Mouse (Mus musculus) intestine, embryonic 16.5 days (tissue): ENCODE measurements around the gene Taf15. TPM values are rescaled to one million over a fixed set of nuclear protein-coding genes. Genes with fewer than 3 reads are reported as not detected.

Experiments used
- ATAC-seq: fragments of 200-750 bp; cut with Nextera tagmentation; 2 replicates; pipeline ENCODE4 v1.8.0; 2017; ENCODE audit warnings: moderate TSS enrichment, moderate library complexity
- H3K27ac ChIP-seq: fragments of 300-500 bp; sonication (generic); 2 replicates; pipeline ENCODE4 v1.5.1; 2014; ENCODE audit warnings: mild to moderate bottlenecking, low read length
- H3K27me3 ChIP-seq: fragments of 300-500 bp; sonication (generic); replicated peaks from 2 replicates; pipeline ENCODE4 v1.6.1; 2014; ENCODE audit warnings: low read length, control low read depth, mixed read lengths; ENCODE audit not compliant: control insufficient read depth, insufficient read depth
- H3K36me3 ChIP-seq: fragments of 300-500 bp; sonication (generic); 2 replicates; pipeline ENCODE4 v1.6.1; 2014; ENCODE audit warnings: low read length, control low read depth; ENCODE audit not compliant: control insufficient read depth, insufficient read depth
- H3K4me1 ChIP-seq: fragments of 300-500 bp; sonication (generic); 2 replicates; pipeline ENCODE4 v1.6.1; 2014; ENCODE audit warnings: low read length, control low read depth, mixed read lengths; ENCODE audit not compliant: control insufficient read depth, insufficient read depth
- H3K4me2 ChIP-seq: fragments of 300-500 bp; sonication (generic); 2 replicates; pipeline ENCODE4 v1.6.1; 2014; ENCODE audit warnings: low read depth, low read length, control low read depth
- H3K4me3 ChIP-seq: fragments of 300-500 bp; sonication (generic); 2 replicates; pipeline ENCODE4 v1.5.1; 2014; ENCODE audit warnings: mild to moderate bottlenecking, low read length
- H3K9ac ChIP-seq: fragments of 300-500 bp; sonication (generic); 2 replicates; pipeline ENCODE4 v1.6.1; 2014; ENCODE audit warnings: low read depth, low read length
- H3K9me3 ChIP-seq: fragments of 300-500 bp; sonication (generic); 2 replicates; pipeline ENCODE4 v1.6.1; 2016; ENCODE audit warnings: low read length, control low read depth; ENCODE audit not compliant: control insufficient read depth
- WGBS: fragments of 180-500 bp; shearing (Covaris S2); extraction: QIAGEN DNeasy Blood & Tissue Kit; methylation state at CpG from one replicate; pipeline ENCODE4 v1.1.7; 2014; 5-methylcytosine and 5-hydroxymethylcytosine counted together
- polyA plus RNA-seq: library from polyadenylated mRNA; unstranded; fragments of >200 nt; fragmentation: Nextera tagmentation; extraction: Ambion mirVana; gene quantifications from 2 replicates; pipeline ENCODE4 v1.2.1, GENCODE M21; 2015

The Taf15 gene
- polyA plus RNA-seq, 1 experiment from 2014 or later = 10.0 TPM

- Histone ChIP-seq H3K4me3 (no peak overlapping the region), H3K9me3 (no peaks in the 10 kb centered on the region), H3K4me2 (no peak overlapping the region), H3K9ac (no peak overlapping the region), H3K27ac (no peak overlapping the region), H3K27me3 (no peaks in the 10 kb centered on the region), H3K36me3 (no peaks in the 10 kb centered on the region), H3K4me1 (peaks cover 41% of the 10 kb centered on the region)
- WGBS = 83% methylated on average over 10 of the region's 10 CpGs
- ATAC-seq = no peak
These were observed 21.6 kb upstream of the Taf15 start for GRCm38 (mm10) chr11:83451281-83451680.

GRCm38 (mm10) chr11:83454548-83454947 lies 18.3 kb upstream of the Taf15 start:
- H3K27me3 ChIP-seq = no peaks in the 10 kb centered on the region
- 0 out of 2 replicates have a peak overlapping the region, but pooled peaks have one; percentile 12 for H3K4me2 ChIP-seq
- H3K9ac ChIP-seq = no peak overlapping the region
- no peak overlapping the region for H3K4me3 ChIP-seq
- H3K4me1 ChIP-seq = peaks cover 34% of the 10 kb centered on the region
- 4% methylated on average over 4 of the region's 4 CpGs for WGBS
- no peaks in the 10 kb centered on the region for H3K36me3 ChIP-seq
- peak overlapping the region; percentile 73 for H3K27ac ChIP-seq
- no peaks in the 10 kb centered on the region for H3K9me3 ChIP-seq
- peak; percentile 88 for ATAC-seq

DNA sequence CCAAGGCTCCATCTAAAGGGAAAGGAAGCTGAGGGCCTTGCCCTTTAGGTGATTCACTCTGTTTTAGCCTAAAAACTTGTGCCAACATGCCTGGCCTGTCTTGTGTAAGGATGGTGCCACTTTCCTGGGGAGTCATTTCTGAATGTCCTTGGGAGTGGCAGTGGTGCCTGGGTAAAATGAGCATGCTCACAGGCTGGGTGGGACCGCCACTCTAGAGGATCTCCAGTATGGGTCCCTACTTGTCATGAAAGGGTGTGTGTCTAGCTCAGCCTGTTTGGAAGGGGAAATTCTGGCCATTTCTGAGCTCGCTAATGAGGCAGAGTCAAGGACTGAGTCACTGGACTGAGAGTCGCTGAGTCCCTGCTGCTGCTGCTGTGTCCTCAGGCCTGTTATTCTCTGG lies 17.3 kb upstream of the Taf15 start:
- Histone ChIP-seq H3K36me3 (no peaks in the 10 kb centered on the region), H3K27me3 (no peaks in the 10 kb centered on the region), H3K4me1 (peaks cover 34% of the 10 kb centered on the region), H3K9me3 (no peaks in the 10 kb centered on the region), H3K27ac (peak overlapping the region; percentile 50; the same call in 1 of the 2 replicates), H3K9ac (no peak overlapping the region), H3K4me2 (no peak overlapping the region), H3K4me3 (no peak overlapping the region)
- WGBS = 74% methylated on average over 3 of the region's 3 CpGs
- no peak for ATAC-seq

- WGBS = 45% methylated on average over 7 of the region's 7 CpGs
- no peak overlapping the region for H3K27ac ChIP-seq
These were observed 15.6 kb upstream of the Taf15 start for GRCm38 (mm10) chr11:83457257-83457656.

GRCm38 (mm10) chr11:83457912-83458601 lies 14.8 kb upstream of the Taf15 start:
- H3K4me2 ChIP-seq = no peak overlapping the region
- no peak for ATAC-seq
- 32% methylated on average over 9 of the region's 9 CpGs for whole genome bisulfite sequencing

More at GRCm38 (mm10) chr11:83457257-83457656, 15.6 kb upstream of the Taf15 start:
- Histone ChIP-seq H3K4me3 (no peak overlapping the region), H3K9ac (no peak overlapping the region), H3K9me3 (no peaks in the 10 kb centered on the region), H3K4me1 (peaks cover 35% of the 10 kb centered on the region), H3K4me2 (no peak overlapping the region), H3K27me3 (no peaks in the 10 kb centered on the region; the same call in 1 of the 2 replicates), H3K36me3 (no peaks in the 10 kb centered on the region)
- ATAC-seq = no peak

GRCm38 (mm10) chr11:83461462-83462027 lies 11.3 kb upstream of the Taf15 start:
- no peak overlapping the region for H3K4me3 ChIP-seq
- H3K9ac ChIP-seq = no peak overlapping the region
- no peaks in the 10 kb centered on the region for H3K9me3 ChIP-seq
- H3K36me3 ChIP-seq = no peaks in the 10 kb centered on the region
- peaks cover 5% of the 10 kb centered on the region; the same call in 1 of the 2 replicates for H3K27me3 ChIP-seq
- H3K4me1 ChIP-seq = peaks cover 13% of the 10 kb centered on the region
- no peak overlapping the region for H3K4me2 ChIP-seq
- 74% methylated on average over 10 of the region's 10 CpGs for WGBS
- no peak for ATAC-seq
- H3K27ac ChIP-seq = no peak overlapping the region

More at GRCm38 (mm10) chr11:83457912-83458601, 14.8 kb upstream of the Taf15 start:
- Histone ChIP-seq H3K4me1 (peaks cover 32% of the 10 kb centered on the region), H3K36me3 (no peaks in the 10 kb centered on the region), H3K9ac (no peak overlapping the region), H3K4me3 (no peak overlapping the region), H3K9me3 (no peaks in the 10 kb centered on the region), H3K27ac (0 out of 2 replicates have a peak overlapping the region, but pooled peaks have one; percentile 17), H3K27me3 (no peaks in the 10 kb centered on the region; the same call in 1 of the 2 replicates)

- ATAC-seq = peak; percentile 70
- H3K36me3 ChIP-seq = no peaks in the 10 kb centered on the region
- WGBS = under 1% methylated on average over 42 of the region's 42 CpGs
- H3K27me3 ChIP-seq = peaks cover 5% of the 10 kb centered on the region; the same call in 1 of the 2 replicates
- peak within 1 kb of the TSS; percentile 69 for H3K4me3 ChIP-seq
- H3K9ac ChIP-seq = peak within 1 kb of the TSS; percentile 72
- H3K27ac ChIP-seq = no peak within 1 kb of the TSS
- no peaks in the 10 kb centered on the region for H3K9me3 ChIP-seq
- peaks cover 7% of the 10 kb centered on the region for H3K4me1 ChIP-seq
- H3K4me2 ChIP-seq = peak within 1 kb of the TSS; percentile 96
These were observed 10.1 kb upstream of the Taf15 start, which contains the start of gene Mmp28 for GRCm38 (mm10) chr11:83462711-83463244. Mmp28 (minus strand) TSS chr11:83463071.

GRCm38 (mm10) chr11:83465976-83466375 lies 6.9 kb upstream of the Taf15 start:
- no peak for ATAC-seq
- Histone ChIP-seq H3K9ac (no peak overlapping the region), H3K4me2 (no peak overlapping the region), H3K9me3 (no peaks in the 10 kb centered on the region), H3K36me3 (no peaks in the 10 kb centered on the region), H3K27me3 (peaks cover 5% of the 10 kb centered on the region; the same call in 1 of the 2 replicates), H3K4me1 (peaks cover 2% of the 10 kb centered on the region; the same call in 1 of the 2 replicates), H3K4me3 (no peak overlapping the region), H3K27ac (no peak overlapping the region)
- WGBS = 35% methylated on average over 2 of the region's 2 CpGs

GRCm38 (mm10) chr11:83467120-83467652 lies 5.7 kb upstream of the Taf15 start:
- no peaks in the 10 kb centered on the region for H3K36me3 ChIP-seq
- no peak overlapping the region for H3K4me3 ChIP-seq
- H3K9me3 ChIP-seq = no peaks in the 10 kb centered on the region
- H3K9ac ChIP-seq = no peak overlapping the region
- H3K27me3 ChIP-seq = peaks cover 5% of the 10 kb centered on the region; the same call in 1 of the 2 replicates
- peaks cover 11% of the 10 kb centered on the region for H3K4me1 ChIP-seq
- ATAC-seq = peak; percentile 18; the same call in 1 of the 2 replicates
- H3K4me2 ChIP-seq = no peak overlapping the region
- 37% methylated on average over 11 of the region's 11 CpGs for WGBS
- H3K27ac ChIP-seq = peak overlapping the region; percentile 9; the same call in 1 of the 2 replicates
